Mouse (Mus musculus): ENCODE measurements around the gene Tmem168. TPM values are rescaled to one million over a fixed set of nuclear protein-coding genes. Genes with fewer than 3 reads are reported as not detected.

The Tmem168 gene
- 26.2 and 34.5 TPM in 2 replicates for polyA plus RNA-seq (2015; fragmentation: Nextera tagmentation; extraction: Ambion mirVana)

DNA sequence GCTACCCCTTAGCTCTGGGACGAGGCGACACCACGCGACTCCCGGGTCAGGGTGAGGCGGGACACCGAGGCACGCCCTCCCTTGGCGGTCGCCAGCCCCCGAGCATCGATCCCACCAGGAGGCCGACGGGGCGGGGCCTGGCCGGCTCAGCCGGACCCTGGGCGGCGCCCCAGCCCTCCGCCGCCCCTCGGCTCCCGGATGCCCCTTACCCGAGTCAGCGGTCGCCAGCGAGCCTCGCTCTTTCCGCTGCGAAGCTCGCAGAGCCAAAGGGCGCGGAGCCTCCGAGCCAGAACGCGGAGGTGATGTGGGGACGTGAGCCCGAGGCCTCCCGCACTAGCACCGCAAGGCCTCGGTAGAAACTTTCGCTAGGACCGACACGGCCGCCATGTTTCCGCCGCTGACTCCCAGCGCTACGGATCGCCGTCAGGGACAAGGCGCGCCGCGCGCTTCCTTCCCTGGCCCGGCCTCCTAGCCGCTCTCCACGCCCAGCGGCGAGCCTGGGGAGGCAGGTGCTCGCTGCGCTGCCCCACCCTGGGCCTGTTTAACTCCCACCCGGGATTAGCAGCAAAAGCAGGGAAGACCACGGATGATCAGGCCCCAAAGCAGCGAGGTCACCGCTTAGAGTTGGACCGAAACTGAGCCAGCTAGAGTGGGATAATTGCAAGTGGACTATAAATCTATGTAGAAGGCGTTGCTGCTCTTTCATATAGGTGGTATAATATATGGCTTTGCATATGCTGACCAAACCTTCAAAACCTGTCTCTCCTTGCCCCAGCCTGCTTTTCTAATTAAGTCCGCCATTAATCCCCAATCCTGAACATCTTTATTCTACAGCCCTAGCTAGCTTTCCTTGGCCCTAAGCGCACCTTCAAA is at the start of gene Tmem168:
Tmem168 (minus strand) TSS at position 480 of the 873 bp plus-strand sequence.
- peak within 1 kb of the TSS; percentile 91 for H3K27ac ChIP-seq (ENCODE audit: low read length)
- peak; percentile 96 for ATAC-seq
- no peaks in the 10 kb centered on the region for H3K27me3 ChIP-seq (replicated peaks; ENCODE audit: control insufficient read depth, insufficient read depth, low read length)
- peaks cover 11% of the 10 kb centered on the region for H3K4me1 ChIP-seq (replicated peaks; ENCODE audit: control insufficient read depth, insufficient read depth, low read length)
- H3K4me3 ChIP-seq (replicated peaks; ENCODE audit: low read length) = peak within 1 kb of the TSS; percentile 94
- H3K9me3 ChIP-seq (ENCODE audit: control insufficient read depth, low read length) = no peaks in the 10 kb centered on the region
- H3K4me2 ChIP-seq (ENCODE audit: low read length) = peak within 1 kb of the TSS; percentile 72
- no peaks in the 10 kb centered on the region for H3K36me3 ChIP-seq (ENCODE audit: control insufficient read depth, insufficient read depth)
- 2% methylated on average over 71 of the region's 71 CpGs for WGBS
- peak within 1 kb of the TSS; percentile 96 for H3K9ac ChIP-seq (replicated peaks; ENCODE audit: low read depth, low read length)

DNA sequence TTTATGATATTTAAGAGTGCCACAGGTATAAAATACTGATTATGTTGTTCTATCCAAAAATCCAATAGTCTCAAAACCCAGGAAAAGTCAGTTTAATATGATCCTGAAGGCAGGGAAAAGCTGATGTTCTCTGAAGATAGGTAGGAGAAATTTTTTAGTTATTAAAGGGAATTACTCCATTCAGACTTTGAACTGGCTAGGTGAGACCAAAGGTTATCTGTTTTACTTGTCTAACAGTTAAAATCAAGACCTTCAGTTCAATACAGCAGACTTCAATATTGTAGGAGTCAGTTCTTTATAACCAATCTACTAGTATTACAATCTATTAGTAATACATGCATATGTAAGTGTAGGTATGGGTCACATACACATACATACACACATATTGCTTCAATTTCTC is 46.2 kb upstream of the Tmem168 start:
- Histone ChIP-seq H3K27me3 (replicated peaks; ENCODE audit: control insufficient read depth, insufficient read depth, low read length) (no peaks in the 10 kb centered on the region), H3K4me2 (ENCODE audit: low read length) (no peak overlapping the region)
- ATAC-seq = no peak

DNA sequence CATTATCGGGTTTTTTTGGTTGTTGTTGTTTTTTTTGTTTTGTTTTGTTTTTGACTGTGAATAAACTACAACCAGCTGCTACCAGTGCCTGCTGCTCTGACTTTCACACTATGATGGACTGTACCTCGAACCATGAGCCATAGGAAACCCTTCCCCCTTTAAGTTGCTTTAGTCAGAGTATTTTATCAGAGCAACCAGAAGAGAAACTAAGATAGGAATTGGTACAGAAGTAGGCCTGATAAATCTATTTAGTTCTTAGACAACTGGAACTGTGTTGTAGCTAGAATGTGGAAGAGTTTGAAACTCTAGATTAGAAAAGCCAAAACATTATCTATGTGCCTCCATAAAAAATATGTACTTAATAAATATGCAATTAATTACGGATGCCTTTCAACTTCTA is 44.4 kb upstream of the Tmem168 start:
- no peak overlapping the region for H3K4me3 ChIP-seq (replicated peaks; ENCODE audit: low read length)
- no peaks in the 10 kb centered on the region for H3K9me3 ChIP-seq (ENCODE audit: control insufficient read depth, low read length)
- ATAC-seq = no peak
- no peak overlapping the region for H3K27ac ChIP-seq (ENCODE audit: low read length)
- no peaks in the 10 kb centered on the region for H3K27me3 ChIP-seq (replicated peaks; ENCODE audit: control insufficient read depth, insufficient read depth, low read length)
- H3K4me2 ChIP-seq (ENCODE audit: low read length) = no peak overlapping the region
- no peaks in the 10 kb centered on the region for H3K4me1 ChIP-seq (replicated peaks; ENCODE audit: control insufficient read depth, insufficient read depth, low read length)
- H3K9ac ChIP-seq (replicated peaks; ENCODE audit: low read depth, low read length) = no peak overlapping the region
- WGBS = 94% methylated on average over 3 of the region's 3 CpGs
- 0 out of 2 replicates have a peak, but pooled peaks cover 3% of the 10 kb centered on the region for H3K36me3 ChIP-seq (ENCODE audit: control insufficient read depth, insufficient read depth)

More for the DNA sequence above, 46.2 kb upstream of the Tmem168 start:
- no peak overlapping the region for H3K9ac ChIP-seq (replicated peaks; ENCODE audit: low read depth, low read length)
- H3K36me3 ChIP-seq (ENCODE audit: control insufficient read depth, insufficient read depth) = 0 out of 2 replicates have a peak, but pooled peaks cover 3% of the 10 kb centered on the region
- no peak overlapping the region for H3K27ac ChIP-seq (ENCODE audit: low read length)
- no peaks in the 10 kb centered on the region for H3K9me3 ChIP-seq (ENCODE audit: control insufficient read depth, low read length)
- H3K4me1 ChIP-seq (replicated peaks; ENCODE audit: control insufficient read depth, insufficient read depth, low read length) = no peaks in the 10 kb centered on the region
- H3K4me3 ChIP-seq (replicated peaks; ENCODE audit: low read length) = no peak overlapping the region

DNA sequence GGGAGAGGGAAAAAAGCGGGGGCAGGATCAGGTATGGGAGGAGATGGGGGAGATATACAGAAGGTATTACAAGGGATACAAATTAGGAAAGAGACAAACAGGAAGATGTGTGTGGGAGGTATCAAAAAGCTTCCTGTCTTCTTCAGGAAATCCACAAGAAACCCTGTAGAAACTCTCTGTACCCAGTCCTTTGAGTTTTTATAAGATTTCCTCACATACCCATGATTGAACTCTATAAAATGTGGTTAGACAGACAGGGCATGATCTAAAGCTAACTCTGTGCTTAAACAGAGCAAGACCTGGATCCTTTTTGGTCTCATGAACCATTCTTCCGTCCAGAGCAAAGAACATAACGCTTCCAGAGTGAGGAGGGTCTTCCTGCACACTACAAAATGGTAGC is 43.0 kb upstream of the Tmem168 start:
- ATAC-seq = no peak
- Histone ChIP-seq H3K9me3 (ENCODE audit: control insufficient read depth, low read length) (no peaks in the 10 kb centered on the region), H3K4me2 (ENCODE audit: low read length) (no peak overlapping the region), H3K4me1 (replicated peaks; ENCODE audit: control insufficient read depth, insufficient read depth, low read length) (no peaks in the 10 kb centered on the region), H3K27ac (ENCODE audit: low read length) (no peak overlapping the region), H3K27me3 (replicated peaks; ENCODE audit: control insufficient read depth, insufficient read depth, low read length) (no peaks in the 10 kb centered on the region), H3K4me3 (replicated peaks; ENCODE audit: low read length) (no peak overlapping the region), H3K36me3 (ENCODE audit: control insufficient read depth, insufficient read depth) (0 out of 2 replicates have a peak, but pooled peaks cover 3% of the 10 kb centered on the region), H3K9ac (replicated peaks; ENCODE audit: low read depth, low read length) (no peak overlapping the region)
- 95% methylated on average over 3 of the region's 3 CpGs for WGBS

DNA sequence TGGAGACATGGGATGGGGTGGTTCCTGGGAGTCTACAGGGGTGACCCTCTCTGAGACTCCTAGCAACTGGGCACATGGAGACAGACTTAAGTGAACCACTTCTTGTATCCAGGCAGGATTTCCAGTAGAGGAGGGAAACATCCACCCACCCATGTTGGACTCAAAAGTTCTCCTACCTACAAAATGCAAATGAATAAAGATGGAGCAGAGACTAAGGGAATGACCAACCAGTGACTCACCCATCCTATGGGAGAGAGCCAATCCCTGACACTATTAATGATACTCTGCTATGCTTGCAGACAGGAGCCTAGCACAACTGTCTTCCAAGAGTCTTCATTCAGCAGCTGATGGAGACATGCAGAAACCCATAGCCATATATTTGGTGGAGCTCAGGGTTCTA is 40.4 kb upstream of the Tmem168 start:
- ATAC-seq = no peak
- Histone ChIP-seq H3K4me2 (ENCODE audit: low read length) (no peak overlapping the region), H3K4me1 (replicated peaks; ENCODE audit: control insufficient read depth, insufficient read depth, low read length) (no peaks in the 10 kb centered on the region), H3K9ac (replicated peaks; ENCODE audit: low read depth, low read length) (no peak overlapping the region), H3K9me3 (ENCODE audit: control insufficient read depth, low read length) (no peaks in the 10 kb centered on the region), H3K36me3 (ENCODE audit: control insufficient read depth, insufficient read depth) (0 out of 2 replicates have a peak, but pooled peaks cover 3% of the 10 kb centered on the region), H3K27me3 (replicated peaks; ENCODE audit: control insufficient read depth, insufficient read depth, low read length) (no peaks in the 10 kb centered on the region), H3K4me3 (replicated peaks; ENCODE audit: low read length) (no peak overlapping the region), H3K27ac (ENCODE audit: low read length) (no peak overlapping the region)

DNA sequence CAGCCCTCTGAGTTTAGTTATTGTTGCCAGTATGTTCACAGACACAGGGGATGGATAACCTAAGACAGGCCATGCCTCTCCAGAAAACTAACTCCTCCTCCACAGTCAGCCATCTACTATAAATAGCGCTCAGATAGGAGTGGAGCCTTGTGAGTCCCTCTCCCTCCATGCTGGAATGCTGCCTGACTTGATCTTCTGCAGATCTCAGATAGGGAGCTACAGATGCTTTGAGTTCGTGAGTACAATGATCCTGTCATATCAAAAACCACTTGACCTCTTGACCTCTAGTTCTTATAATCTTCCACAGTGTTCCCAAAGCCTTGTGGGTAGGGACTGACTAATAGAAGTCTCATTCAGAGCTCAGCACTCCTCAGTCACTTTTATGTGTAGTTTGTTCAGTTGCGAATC is 28.7 kb upstream of the Tmem168 start:
- Histone ChIP-seq H3K27me3 (replicated peaks; ENCODE audit: control insufficient read depth, insufficient read depth, low read length) (no peaks in the 10 kb centered on the region), H3K27ac (ENCODE audit: low read length) (no peak overlapping the region), H3K9me3 (ENCODE audit: control insufficient read depth, low read length) (no peaks in the 10 kb centered on the region), H3K36me3 (ENCODE audit: control insufficient read depth, insufficient read depth) (peaks cover 4% of the 10 kb centered on the region), H3K4me3 (replicated peaks; ENCODE audit: low read length) (no peak overlapping the region), H3K4me1 (replicated peaks; ENCODE audit: control insufficient read depth, insufficient read depth, low read length) (no peaks in the 10 kb centered on the region), H3K4me2 (ENCODE audit: low read length) (no peak overlapping the region), H3K9ac (replicated peaks; ENCODE audit: low read depth, low read length) (no peak overlapping the region)
- 89% methylated on average over 3 of the region's 3 CpGs for WGBS
- no peak for ATAC-seq

DNA sequence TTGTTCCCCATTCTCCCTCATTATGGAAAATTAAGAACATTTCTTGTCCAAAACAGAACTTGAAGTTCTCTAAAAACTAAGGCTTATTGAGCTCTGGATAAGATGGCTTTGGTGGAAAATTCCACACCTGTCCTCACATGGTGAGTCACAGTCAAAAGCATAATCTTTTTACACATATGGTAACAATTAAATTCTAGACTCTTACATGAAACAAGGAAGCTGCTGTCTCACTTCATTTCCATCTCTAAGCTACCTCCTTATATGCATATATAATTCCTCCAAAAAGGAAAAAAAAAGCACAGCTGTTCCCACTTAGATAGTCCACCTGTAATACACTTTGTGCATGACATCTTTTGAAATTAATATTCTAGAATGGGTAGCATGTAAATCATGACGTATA is 24.7 kb upstream of the Tmem168 start:
- Histone ChIP-seq H3K9ac (replicated peaks; ENCODE audit: low read depth, low read length) (no peak overlapping the region), H3K27me3 (replicated peaks; ENCODE audit: control insufficient read depth, insufficient read depth, low read length) (no peaks in the 10 kb centered on the region), H3K4me1 (replicated peaks; ENCODE audit: control insufficient read depth, insufficient read depth, low read length) (no peaks in the 10 kb centered on the region), H3K9me3 (ENCODE audit: control insufficient read depth, low read length) (no peaks in the 10 kb centered on the region), H3K27ac (ENCODE audit: low read length) (no peak overlapping the region), H3K36me3 (ENCODE audit: control insufficient read depth, insufficient read depth) (peaks cover 3% of the 10 kb centered on the region; the same call in 1 of the 2 replicates), H3K4me3 (replicated peaks; ENCODE audit: low read length) (no peak overlapping the region), H3K4me2 (ENCODE audit: low read length) (no peak overlapping the region)
- 86% methylated on average over 1 of the region's 1 CpGs for WGBS
- ATAC-seq = no peak

DNA sequence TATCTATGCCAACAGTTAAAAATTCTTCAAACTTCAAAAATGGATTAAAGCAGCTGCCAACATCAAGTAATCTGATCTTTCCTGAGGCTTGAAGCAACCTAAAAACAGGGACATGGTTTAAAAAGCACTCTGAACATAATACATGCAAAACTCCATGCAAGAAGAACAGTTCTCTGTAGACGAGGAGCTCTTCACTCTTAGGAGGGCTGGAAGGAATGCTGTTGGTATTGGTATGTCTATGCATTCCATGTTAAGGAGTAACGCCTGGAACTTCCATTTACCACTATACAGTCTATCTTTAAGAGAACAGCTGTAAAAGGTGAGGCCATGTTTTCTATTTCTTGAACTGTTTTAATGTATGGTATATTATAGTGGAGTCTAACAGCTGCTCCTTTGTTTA is 22.7 kb upstream of the Tmem168 start:
- no peak for ATAC-seq
- WGBS = 84% methylated on average over 2 of the region's 2 CpGs

DNA sequence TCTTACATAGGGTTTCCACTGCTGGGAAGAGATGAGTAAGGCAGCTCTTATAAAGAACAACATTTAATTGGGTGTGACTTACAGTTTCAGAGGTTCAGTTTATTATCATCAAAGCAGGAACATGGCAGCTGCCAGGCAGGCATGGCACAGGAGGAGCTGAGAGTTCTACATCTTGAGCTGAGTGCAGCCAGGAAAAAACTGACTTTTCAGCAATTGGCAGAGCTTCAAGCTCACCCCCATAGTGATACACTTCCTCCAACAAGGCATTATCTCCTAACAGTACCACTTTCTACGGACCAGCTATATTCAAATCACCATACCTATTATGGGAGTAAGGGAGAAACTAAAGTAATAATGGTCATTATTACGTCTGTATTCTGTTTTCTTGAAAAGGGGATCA is 11.7 kb upstream of the Tmem168 start:
- Histone ChIP-seq H3K27me3 (replicated peaks; ENCODE audit: control insufficient read depth, insufficient read depth, low read length) (no peaks in the 10 kb centered on the region), H3K27ac (ENCODE audit: low read length) (no peak overlapping the region), H3K4me3 (replicated peaks; ENCODE audit: low read length) (no peak overlapping the region), H3K36me3 (ENCODE audit: control insufficient read depth, insufficient read depth) (no peaks in the 10 kb centered on the region), H3K4me2 (ENCODE audit: low read length) (no peak overlapping the region), H3K9me3 (ENCODE audit: control insufficient read depth, low read length) (no peaks in the 10 kb centered on the region), H3K9ac (replicated peaks; ENCODE audit: low read depth, low read length) (no peak overlapping the region), H3K4me1 (replicated peaks; ENCODE audit: control insufficient read depth, insufficient read depth, low read length) (no peaks in the 10 kb centered on the region)
- 82% methylated on average over 2 of the region's 2 CpGs for WGBS
- ATAC-seq = no peak

More for the DNA sequence above, 22.7 kb upstream of the Tmem168 start:
- no peaks in the 10 kb centered on the region for H3K27me3 ChIP-seq (replicated peaks; ENCODE audit: control insufficient read depth, insufficient read depth, low read length)
- no peak overlapping the region for H3K4me3 ChIP-seq (replicated peaks; ENCODE audit: low read length)
- H3K9me3 ChIP-seq (ENCODE audit: control insufficient read depth, low read length) = no peaks in the 10 kb centered on the region
- no peak overlapping the region for H3K27ac ChIP-seq (ENCODE audit: low read length)
- H3K4me1 ChIP-seq (replicated peaks; ENCODE audit: control insufficient read depth, insufficient read depth, low read length) = no peaks in the 10 kb centered on the region
- H3K4me2 ChIP-seq (ENCODE audit: low read length) = no peak overlapping the region
- no peak overlapping the region for H3K9ac ChIP-seq (replicated peaks; ENCODE audit: low read depth, low read length)
- H3K36me3 ChIP-seq (ENCODE audit: control insufficient read depth, insufficient read depth) = peaks cover 3% of the 10 kb centered on the region; the same call in 1 of the 2 replicates

All from forebrain, embryonic 16.5 days (tissue).